Mouse (Mus musculus) G1E (cell line): ENCODE measurements around the gene Surf1. TPM values are rescaled to one million over a fixed set of nuclear protein-coding genes. Genes with fewer than 3 reads are reported as not detected.

Experiments
- ATAC-seq: 2 replicates; pipeline ENCODE4 v1.8.0; 2016; ENCODE audit warnings: mild to moderate bottlenecking; ENCODE audit not compliant: insufficient number of reproducible peaks, poor library complexity, low FRiP score, severe bottlenecking; ENCODE audit errors: extremely low read depth
- DNase-seq: peaks from one replicate; pipeline ENCODE4 v3.0.0; 2012; ENCODE audit warnings: low spot score
- H3K27me3 ChIP-seq: 2 replicates; pipeline ENCODE4 v1.6.1; 2012; ENCODE audit warnings: mild to moderate bottlenecking, low read length, inconsistent platforms; ENCODE audit not compliant: insufficient read depth
- H3K36me3 ChIP-seq: replicated peaks from 2 replicates; pipeline ENCODE3; 2012; ENCODE audit warnings: mild to moderate bottlenecking, inconsistent platforms
- H3K4me1 ChIP-seq: 2 replicates; pipeline ENCODE4 v1.6.1; 2012; ENCODE audit warnings: low read depth, low read length, inconsistent platforms, mixed read lengths; ENCODE audit not compliant: insufficient read depth
- H3K4me3 ChIP-seq: 2 replicates; pipeline ENCODE4 v1.5.1; 2012; ENCODE audit warnings: low read depth, mild to moderate bottlenecking, inconsistent platforms, low read length, moderate library complexity, mixed read lengths
- H3K9me3 ChIP-seq: replicated peaks from 2 replicates; pipeline ENCODE4 v1.6.1; 2012; ENCODE audit warnings: inconsistent platforms
- CTCF ChIP-seq: IDR thresholded peaks from 2 replicates; pipeline ENCODE4 v1.5.1; 2012; ENCODE audit warnings: low read depth, low read length, inconsistent platforms, mixed read lengths
- GATA1 ChIP-seq: IDR thresholded peaks from 2 replicates; pipeline ENCODE4 v1.6.1; 2012; ENCODE audit warnings: borderline replicate concordance, low read length, inconsistent platforms, mixed read lengths
- GATA2 ChIP-seq: IDR thresholded peaks from 2 replicates; pipeline ENCODE4 v1.6.1; 2012; ENCODE audit warnings: low read depth, low read length, inconsistent platforms, borderline replicate concordance
- POLR2AphosphoS5 ChIP-seq: IDR thresholded peaks from 2 replicates; pipeline ENCODE4 v1.6.1; 2012; ENCODE audit warnings: low read depth, low read length, inconsistent platforms; ENCODE audit not compliant: insufficient replicate concordance
- TAL1 ChIP-seq: conservative IDR thresholded peaks from 2 replicates; pipeline ENCODE4 v1.6.1; 2012; ENCODE audit warnings: low read depth, low read length, inconsistent platforms, mixed read lengths
- polyA plus RNA-seq: library from polyadenylated mRNA; stranded (reverse); fragments of >175 nt; gene quantifications from 2 replicates; pipeline ENCODE4 v1.2.3, GENCODE M21; 2012
- total RNA-seq, 2 experiments: library from RNA; stranded (forward) in 1 of 2; stranded (reverse) in 1 of 2; fragments of 200-1000 nt in 1 of 2; fragments of >200 nt in 1 of 2; fragmentation: Nextera tagmentation in 1 of 2; gene quantifications; 2 replicates each; pipeline ENCODE4 v1.2.3; 2014 to 2017

Surf1 gene
- total and polyA plus RNA-seq, 3 experiments: 38.1 to 119 (median 85.6) TPM

GRCm38 (mm10) chr2:26927745-26928476 lies 11.6 kb upstream of the Surf1 start:
- no peaks in the 10 kb centered on the region for H3K27me3 ChIP-seq
- H3K4me3 ChIP-seq: no peak overlapping the region
- TF ChIP-seq CTCF (no peak), GATA2 (no peak), POLR2AphosphoS5 (no peak), GATA1 (no peak), TAL1 (no peak)
- H3K36me3 ChIP-seq: peaks cover 90% of the 10 kb centered on the region
- H3K4me1 ChIP-seq: peaks cover 51% of the 10 kb centered on the region
- no peak for ATAC-seq
- DNase-seq: no peak
- H3K9me3 ChIP-seq: no peaks in the 10 kb centered on the region

- TF ChIP-seq GATA2 (no peak), GATA1 (no peak), CTCF (no peak), POLR2AphosphoS5 (no peak), TAL1 (no peak)
- ATAC-seq (no peak), DNase-seq (no peak)
- Histone ChIP-seq H3K4me3 (no peak overlapping the region), H3K9me3 (no peaks in the 10 kb centered on the region), H3K4me1 (peaks cover 44% of the 10 kb centered on the region), H3K27me3 (no peaks in the 10 kb centered on the region), H3K36me3 (peaks cover 100% of the 10 kb centered on the region)
Observed at GRCm38 (mm10) chr2:26921784-26922183, 5.5 kb upstream of the Surf1 start.

- Histone ChIP-seq H3K4me3 (peak overlapping the region; percentile 28), H3K36me3 (peaks cover 89% of the 10 kb centered on the region), H3K27me3 (no peaks in the 10 kb centered on the region), H3K9me3 (no peaks in the 10 kb centered on the region), H3K4me1 (peaks cover 59% of the 10 kb centered on the region)
- TF ChIP-seq GATA2 (no peak), POLR2AphosphoS5 (no peak), TAL1 (no peak), CTCF (no peak)
- ATAC-seq (no peak), DNase-seq (no peak)
Observed at GRCm38 (mm10) chr2:26920190-26920855, 4.0 kb upstream of the Surf1 start.

- ATAC-seq (no peak), DNase-seq (no peak)
- H3K36me3 ChIP-seq: peaks cover 88% of the 10 kb centered on the region
- no peaks in the 10 kb centered on the region for H3K27me3 ChIP-seq
- H3K9me3 ChIP-seq: no peaks in the 10 kb centered on the region
- TF ChIP-seq GATA2 (no peak), TAL1 (no peak)
- H3K4me3 ChIP-seq: no peak overlapping the region
- H3K4me1 ChIP-seq: peaks cover 63% of the 10 kb centered on the region
Observed at GRCm38 (mm10) chr2:26919684-26920083, 3.4 kb upstream of the Surf1 start.

- peaks cover 85% of the 10 kb centered on the region for H3K4me1 ChIP-seq
- peaks cover 87% of the 10 kb centered on the region for H3K36me3 ChIP-seq
- TF ChIP-seq CTCF (no peak), POLR2AphosphoS5 (no peak)
- H3K4me3 ChIP-seq: peak overlapping the region; percentile 86
- ATAC-seq (no peak), DNase-seq (no peak)
- H3K9me3 ChIP-seq: no peaks in the 10 kb centered on the region
- H3K27me3 ChIP-seq: no peaks in the 10 kb centered on the region
Observed at GRCm38 (mm10) chr2:26916738-26917137, 408 bp upstream of the Surf1 start.

GRCm38 (mm10) chr2:26914148-26914941 lies 2.0 kb downstream of the Surf1 start:
- Histone ChIP-seq H3K4me3 (peak overlapping the region; percentile 99; the same call in 1 of the 2 replicates), H3K9me3 (no peaks in the 10 kb centered on the region), H3K4me1 (peaks cover 75% of the 10 kb centered on the region), H3K36me3 (peaks cover 73% of the 10 kb centered on the region), H3K27me3 (no peaks in the 10 kb centered on the region)
- ATAC-seq (no peak), DNase-seq (no peak)
- peak; percentile 70; the same call in 1 of the 2 replicates for TF ChIP-seq POLR2AphosphoS5
- no peak for TF ChIP-seq GATA1
